Mouse (Mus musculus) bone marrow macrophage, adult 2 months (primary cell): ENCODE results near the gene Cd4. TPM values are rescaled to one million over a fixed set of nuclear protein-coding genes. Genes with fewer than 3 reads are reported as not detected.

ENCODE experiments used
- H3K27ac ChIP-seq: 2 replicates; pipeline ENCODE4 v1.5.1; 2012; ENCODE audit warnings: low read depth, low read length; ENCODE audit not compliant: insufficient read depth
- H3K4me1 ChIP-seq: 2 replicates; pipeline ENCODE4 v1.6.1; 2012; ENCODE audit warnings: low read length; ENCODE audit not compliant: control insufficient read depth, insufficient read depth
- H3K4me3 ChIP-seq: 2 replicates; pipeline ENCODE4 v1.5.1; 2012; ENCODE audit warnings: mild to moderate bottlenecking, low read length, moderate library complexity; ENCODE audit not compliant: insufficient read depth
- CTCF ChIP-seq: IDR thresholded peaks from 2 replicates; pipeline ENCODE4 v1.5.1; 2012; ENCODE audit warnings: low read depth, mild to moderate bottlenecking, low read length, moderate library complexity
- POLR2A ChIP-seq: IDR thresholded peaks from 2 replicates; pipeline ENCODE4 v1.6.1; 2012; ENCODE audit warnings: mild to moderate bottlenecking, low read depth, low read length, borderline replicate concordance
- polyA plus RNA-seq: library from polyadenylated mRNA; stranded (reverse); fragments of >200 nt; gene quantifications from 2 replicates; pipeline ENCODE4 v1.2.4, GENCODE M21; 2012; ENCODE audit not compliant: missing spikeins, insufficient read depth, insufficient read length

The Cd4 gene
- polyA plus RNA-seq, 1 experiment = 23.4 TPM

DNA sequence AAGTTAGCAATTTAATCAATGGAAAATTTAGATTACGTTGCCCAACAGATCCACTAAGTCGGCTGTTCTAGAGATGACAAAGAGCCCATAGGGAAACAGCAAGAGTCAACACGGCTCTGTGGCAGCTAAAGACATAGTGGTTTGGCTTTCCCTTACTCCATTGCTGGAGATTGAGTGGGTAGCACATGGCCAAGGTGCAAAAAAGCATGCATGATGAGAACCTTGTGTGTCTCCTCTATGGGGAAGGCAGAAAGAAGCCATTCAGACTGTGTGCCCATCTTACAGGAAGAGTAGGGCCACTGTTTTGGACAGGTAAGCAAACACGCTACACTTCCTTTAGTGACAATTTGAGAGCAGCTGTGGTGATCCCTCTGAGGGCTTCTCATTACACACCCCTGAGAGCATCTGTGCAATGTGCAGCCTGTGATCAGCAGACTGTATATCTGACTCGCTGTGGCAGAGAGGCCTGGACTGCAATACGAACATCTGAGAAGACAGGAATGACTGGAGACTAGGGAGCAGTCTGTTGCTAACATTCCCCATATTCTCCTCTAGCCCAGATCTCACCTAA, 619 bp upstream of the Cd4 start:
- TF ChIP-seq CTCF (no peak), POLR2A (no peak)
- Histone ChIP-seq H3K27ac (no peak overlapping the region), H3K4me1 (peaks cover 25% of the 10 kb centered on the region), H3K4me3 (no peak overlapping the region)

- Histone ChIP-seq H3K4me1 (peaks cover 12% of the 10 kb centered on the region), H3K27ac (no peak overlapping the region), H3K4me3 (no peak overlapping the region)
- TF ChIP-seq POLR2A = no peak
- no peak for TF ChIP-seq CTCF
These were observed 2.1 kb downstream of the Cd4 start for GRCm38 (mm10) chr6:124885956-124886381.

DNA sequence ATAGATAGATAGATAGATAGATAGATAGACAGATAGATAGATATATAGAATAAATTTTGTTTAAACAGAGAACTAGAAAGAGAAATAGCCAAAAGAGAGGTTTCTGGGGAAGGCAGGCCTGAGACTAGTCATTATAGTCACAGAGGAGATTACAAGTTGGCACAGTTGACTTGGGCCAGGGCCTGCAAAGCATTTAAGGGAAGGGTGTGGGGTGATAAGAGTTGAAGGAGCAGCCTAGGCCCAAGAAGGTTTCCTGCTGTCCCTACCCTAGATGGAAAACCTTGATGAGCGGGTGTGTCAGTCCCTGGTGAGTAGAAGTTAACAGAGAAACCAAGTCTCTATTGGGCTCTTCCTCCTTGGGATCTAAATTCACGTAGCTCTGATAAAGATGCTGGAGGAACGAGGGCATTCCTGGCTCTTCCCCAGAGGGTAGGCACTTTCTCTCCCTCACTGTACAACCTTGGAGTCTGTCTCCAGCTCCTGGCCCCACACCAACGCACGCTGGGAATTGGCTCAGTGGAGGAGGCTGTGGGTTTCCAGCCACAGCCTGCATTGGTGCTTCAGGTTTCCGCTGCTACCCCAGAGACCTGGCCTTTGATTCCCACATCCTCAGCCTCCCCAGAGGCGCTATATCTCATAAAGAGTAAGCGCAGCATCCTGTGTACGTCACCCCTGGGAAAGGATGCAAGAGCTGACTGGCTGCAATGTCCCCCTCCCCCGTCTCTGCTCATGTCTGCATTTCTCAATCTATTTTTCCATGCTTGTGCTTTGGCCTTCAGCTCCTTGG, 3.1 kb downstream of the Cd4 start:
- H3K4me1 ChIP-seq = peaks cover 3% of the 10 kb centered on the region; the same call in 1 of the 2 replicates
- H3K4me3 ChIP-seq = no peak overlapping the region
- no peak for TF ChIP-seq POLR2A
- no peak for TF ChIP-seq CTCF
- H3K27ac ChIP-seq = no peak overlapping the region

DNA sequence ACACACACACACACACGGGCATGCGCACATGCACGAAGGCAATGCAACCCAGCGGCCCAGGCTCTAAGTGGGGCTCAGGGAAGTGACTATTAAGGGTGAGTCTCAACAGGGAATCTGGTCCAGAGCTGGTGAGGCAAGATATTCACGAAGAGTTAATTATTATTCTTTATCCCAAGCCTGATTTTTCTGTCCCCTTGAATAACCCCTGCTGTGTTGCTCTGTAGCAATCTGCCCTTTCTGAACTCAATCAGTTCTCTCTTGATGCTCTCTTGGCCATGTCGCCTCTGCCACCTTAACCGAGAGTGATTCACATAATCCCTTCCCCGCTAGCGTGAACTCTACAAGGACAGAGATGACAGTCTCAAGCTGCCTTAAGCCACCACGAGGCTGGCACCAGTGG, 4.7 kb downstream of the Cd4 start:
- no peak for TF ChIP-seq CTCF
- no peak for TF ChIP-seq POLR2A
- Histone ChIP-seq H3K4me3 (no peak overlapping the region), H3K4me1 (peaks cover 3% of the 10 kb centered on the region; the same call in 1 of the 2 replicates)

DNA sequence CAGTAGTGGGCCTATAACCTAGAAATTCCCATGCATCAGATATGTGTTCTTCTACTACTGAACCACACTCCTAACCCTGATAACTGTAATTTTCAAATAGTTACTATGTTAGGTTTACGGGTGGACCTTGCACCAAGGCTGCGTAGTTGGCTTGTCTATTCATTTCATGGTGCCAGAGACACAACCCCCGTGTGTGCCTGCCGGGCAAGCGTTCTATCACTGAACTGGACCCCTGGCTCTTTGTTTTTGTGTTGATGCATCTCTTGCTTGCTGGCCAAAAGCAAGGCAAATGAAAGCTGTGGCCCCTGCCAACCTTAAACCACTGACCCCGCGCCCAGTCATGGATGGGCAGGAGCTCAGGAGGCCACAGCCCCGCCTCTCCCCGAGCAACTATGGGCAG, 6.2 kb downstream of the Cd4 start:
- Histone ChIP-seq H3K4me1 (peaks cover 3% of the 10 kb centered on the region; the same call in 1 of the 2 replicates), H3K4me3 (no peak overlapping the region), H3K27ac (no peak overlapping the region)
- TF ChIP-seq CTCF = no peak
- TF ChIP-seq POLR2A = no peak

More for the DNA sequence above, 4.7 kb downstream of the Cd4 start:
- no peak overlapping the region for H3K27ac ChIP-seq

DNA sequence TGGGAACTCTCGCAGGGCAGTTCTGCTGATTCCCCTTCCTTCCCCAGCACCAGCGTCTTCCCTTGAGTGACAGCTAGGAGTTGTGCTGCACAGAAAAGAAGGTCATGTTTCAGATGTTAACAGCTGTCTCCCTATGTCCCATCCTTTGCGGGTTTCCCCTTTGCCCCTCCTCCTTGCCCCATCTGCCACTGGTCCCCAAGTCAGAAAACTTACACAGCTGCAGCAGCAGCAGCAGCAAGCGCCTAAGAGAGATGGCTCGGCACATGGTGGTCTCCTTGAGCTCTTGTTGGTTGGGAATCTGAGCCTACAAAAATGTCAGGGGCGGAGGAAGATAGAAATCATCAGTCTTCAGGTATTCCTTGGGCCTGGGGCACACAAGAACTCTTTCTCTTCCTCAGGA, 8.6 kb downstream of the Cd4 start:
- no peak overlapping the region for H3K4me3 ChIP-seq
- no peak for TF ChIP-seq CTCF
- TF ChIP-seq POLR2A = no peak
- H3K4me1 ChIP-seq = peaks cover 10% of the 10 kb centered on the region
- H3K27ac ChIP-seq = no peak overlapping the region

DNA sequence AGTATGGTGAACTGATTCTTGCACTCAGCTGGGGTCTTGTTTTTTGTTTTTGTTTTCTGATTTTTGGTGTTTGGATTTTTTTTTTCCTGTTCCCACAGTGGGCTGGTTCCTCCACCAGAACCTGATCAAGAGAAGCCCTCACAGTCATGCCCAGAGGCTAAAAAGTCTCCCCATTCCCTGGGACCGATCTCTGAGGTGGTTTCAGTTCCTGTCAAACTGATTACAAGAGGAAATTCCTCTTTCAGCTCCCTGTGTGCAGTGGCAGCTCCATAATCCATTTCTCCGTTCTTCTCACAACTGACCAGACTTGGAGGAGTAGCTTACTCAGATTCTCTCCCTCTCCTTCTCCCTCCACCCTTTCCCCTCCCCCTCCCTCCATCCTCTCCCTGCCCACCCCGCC, 13.7 kb downstream of the Cd4 start:
- TF ChIP-seq CTCF (no peak), POLR2A (no peak)
- H3K27ac ChIP-seq = peak overlapping the region; percentile 72
- no peak overlapping the region for H3K4me3 ChIP-seq
- H3K4me1 ChIP-seq = peaks cover 15% of the 10 kb centered on the region

- Histone ChIP-seq H3K4me1 (peaks cover 22% of the 10 kb centered on the region), H3K4me3 (no peak overlapping the region), H3K27ac (no peak overlapping the region)
- TF ChIP-seq POLR2A (no peak), CTCF (no peak)
These were observed 21.5 kb downstream of the Cd4 start for GRCm38 (mm10) chr6:124866560-124866959.

DNA sequence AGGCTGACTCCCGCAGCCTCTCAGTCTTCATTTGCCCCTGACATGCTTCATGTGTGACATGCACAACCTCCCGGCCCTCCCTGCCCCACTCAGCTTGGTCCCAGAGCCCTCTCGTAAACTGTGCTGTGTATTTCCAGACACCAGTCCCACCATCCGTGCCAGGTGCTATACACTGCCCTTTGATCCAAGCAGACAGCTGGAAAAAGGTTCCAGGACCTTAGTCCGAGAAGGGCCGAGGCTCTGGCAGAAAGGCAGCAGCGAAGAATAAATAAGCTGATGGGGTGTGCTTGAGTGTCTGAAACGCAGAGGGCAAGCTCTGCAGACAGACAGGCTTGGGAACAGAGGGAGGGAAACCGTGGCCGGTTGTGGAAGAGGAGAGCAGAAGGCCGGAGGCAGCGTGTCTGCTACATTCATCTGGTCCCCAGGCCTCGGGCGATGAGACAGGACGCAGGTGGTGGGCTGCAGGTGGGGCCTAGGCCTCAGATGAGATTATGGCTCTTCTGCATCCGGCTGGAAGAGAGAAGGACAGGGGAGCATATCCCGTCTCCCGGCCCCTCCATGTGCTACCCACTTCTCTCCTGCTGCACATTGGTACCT, 22.2 kb downstream of the Cd4 start:
- no peak overlapping the region for H3K4me3 ChIP-seq
- TF ChIP-seq POLR2A (no peak), CTCF (no peak)
- peaks cover 22% of the 10 kb centered on the region for H3K4me1 ChIP-seq
- no peak overlapping the region for H3K27ac ChIP-seq
